Mouse (Mus musculus): Measurements from ENCODE around the gene Ralb. TPM values are rescaled to one million over a fixed set of nuclear protein-coding genes. Genes with fewer than 3 reads are reported as not detected.

Gene Ralb
- polyA plus RNA-seq, 1 experiment from 2014 or later, result 72.4 TPM

DNA sequence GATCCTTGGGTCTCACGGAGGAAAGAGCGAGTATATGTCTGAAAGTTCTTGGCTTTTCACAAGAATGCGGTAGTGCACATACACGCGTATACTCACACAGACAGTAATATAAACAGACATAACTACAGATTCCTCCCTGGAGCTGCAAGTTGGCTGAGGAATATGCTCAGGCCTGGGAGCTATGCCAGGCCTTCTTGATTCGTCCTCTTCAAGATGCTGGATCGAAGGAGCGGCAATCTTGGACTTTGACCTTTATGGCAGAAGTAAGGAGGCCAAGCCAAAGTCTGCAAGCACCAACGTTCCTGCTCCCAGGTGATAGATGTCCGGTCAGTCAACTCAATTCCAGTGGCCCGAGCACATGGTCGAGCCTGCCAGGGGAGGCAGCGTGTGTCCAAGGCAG lies 26.3 kb upstream of the Ralb start:
- no peak overlapping the region for H3K4me3 ChIP-seq (ENCODE audit: low read length)
- 93% methylated on average over 13 of the region's 13 CpGs for WGBS
- H3K9me3 ChIP-seq (ENCODE audit: control insufficient read depth, low read length), result no peaks in the 10 kb centered on the region
- ATAC-seq, result no peak
- no peak overlapping the region for H3K9ac ChIP-seq (ENCODE audit: low read depth, low read length)
- H3K36me3 ChIP-seq (ENCODE audit: control insufficient read depth, insufficient read depth, low read length), result peaks cover 13% of the 10 kb centered on the region
- no peaks in the 10 kb centered on the region for H3K27me3 ChIP-seq (replicated peaks; ENCODE audit: control insufficient read depth, insufficient read depth, low read length)
- H3K27ac ChIP-seq (ENCODE audit: low read depth, low read length), result no peak overlapping the region
- peaks cover 7% of the 10 kb centered on the region for H3K4me1 ChIP-seq (ENCODE audit: control insufficient read depth, insufficient read depth, low read depth, low read length)
- no peak overlapping the region for H3K4me2 ChIP-seq (ENCODE audit: low read length)

DNA sequence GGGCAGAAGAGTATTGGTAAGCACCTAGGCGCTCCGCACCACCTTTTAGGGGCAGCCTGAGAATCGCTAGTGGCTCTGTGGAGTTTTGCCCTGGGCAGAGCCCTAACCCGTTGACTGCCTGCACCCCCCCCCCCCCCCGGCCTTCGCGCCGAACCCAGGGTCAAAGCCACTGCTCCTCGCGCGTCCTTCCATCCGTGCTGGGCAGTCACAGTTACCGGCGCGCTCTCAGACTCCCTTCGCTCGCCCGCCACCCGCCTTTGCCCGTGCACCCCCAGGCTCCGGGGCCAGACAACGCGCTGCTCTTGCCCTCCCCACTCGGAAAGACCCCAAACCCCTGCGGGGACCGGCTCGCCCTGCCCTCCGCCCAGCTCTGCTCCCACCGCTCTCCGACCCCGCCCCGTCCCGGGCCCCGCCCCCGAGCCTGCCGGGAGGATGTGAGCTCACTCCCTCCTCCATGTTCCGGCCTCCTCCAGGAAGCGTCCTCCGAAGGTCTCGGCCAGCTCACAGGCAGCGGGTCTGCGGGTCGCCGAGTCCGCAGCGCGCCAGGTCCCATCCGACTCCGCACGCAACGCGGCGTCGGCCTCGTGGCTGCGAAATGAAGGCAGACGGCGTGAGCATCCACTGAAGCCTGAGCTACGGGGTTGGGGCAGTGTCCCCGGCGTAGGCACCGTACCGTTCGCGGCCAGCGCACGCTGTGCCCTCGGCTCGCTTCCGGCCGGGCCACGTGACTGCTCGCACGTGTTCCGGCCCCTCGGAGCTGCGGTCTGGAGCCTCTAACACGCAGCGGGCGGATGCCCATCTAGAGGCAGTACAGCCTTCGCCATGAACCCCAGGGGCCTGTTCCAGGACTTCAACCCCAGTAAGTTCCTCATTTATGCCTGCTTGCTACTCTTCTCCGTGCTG lies 21.3 kb upstream of the Ralb start, which contains the start of gene Tmem185b:
Tmem185b (plus strand) TSS at position 472 of the 903 bp plus-strand sequence.
- ATAC-seq, result peak; percentile 97
- Histone ChIP-seq H3K4me3 (ENCODE audit: low read length) (peak within 1 kb of the TSS; percentile 71), H3K4me1 (ENCODE audit: control insufficient read depth, insufficient read depth, low read depth, low read length) (peaks cover 19% of the 10 kb centered on the region), H3K9ac (ENCODE audit: low read depth, low read length) (peak within 1 kb of the TSS; percentile 85), H3K4me2 (ENCODE audit: low read length) (peak within 1 kb of the TSS; percentile 93), H3K27ac (ENCODE audit: low read depth, low read length) (peak within 1 kb of the TSS; percentile 85), H3K36me3 (ENCODE audit: control insufficient read depth, insufficient read depth, low read length) (peaks cover 13% of the 10 kb centered on the region), H3K9me3 (ENCODE audit: control insufficient read depth, low read length) (no peaks in the 10 kb centered on the region), H3K27me3 (replicated peaks; ENCODE audit: control insufficient read depth, insufficient read depth, low read length) (no peaks in the 10 kb centered on the region)
- under 1% methylated on average over 68 of the region's 82 CpGs for WGBS

DNA sequence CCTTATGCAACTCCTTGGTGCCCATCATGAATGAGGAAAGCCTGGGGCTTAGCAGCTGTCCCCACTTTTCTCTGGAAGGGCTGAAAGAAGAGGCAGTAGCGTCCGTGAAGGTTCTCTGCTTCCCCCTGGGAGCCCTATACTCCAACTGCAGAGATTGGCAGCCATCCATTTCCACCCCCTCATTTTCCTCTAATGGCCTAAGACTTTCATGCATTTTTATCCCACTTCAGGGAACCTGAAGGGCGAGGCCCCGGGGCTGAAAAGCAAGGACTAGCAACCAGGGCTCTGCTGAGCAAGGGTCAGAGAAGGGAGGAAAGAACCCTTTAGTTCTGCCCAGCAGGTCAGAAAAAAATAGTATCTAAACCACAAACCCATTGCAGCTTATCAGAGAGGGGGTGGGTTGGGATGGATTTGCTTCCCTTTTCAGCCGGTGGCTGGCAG lies 20.4 kb upstream of the Ralb start:
- Histone ChIP-seq H3K4me2 (ENCODE audit: low read length) (peak overlapping the region; percentile 93), H3K4me3 (ENCODE audit: low read length) (peak overlapping the region; percentile 71), H3K36me3 (ENCODE audit: control insufficient read depth, insufficient read depth, low read length) (peaks cover 13% of the 10 kb centered on the region), H3K4me1 (ENCODE audit: control insufficient read depth, insufficient read depth, low read depth, low read length) (peaks cover 19% of the 10 kb centered on the region), H3K9ac (ENCODE audit: low read depth, low read length) (peak overlapping the region; percentile 85), H3K27me3 (replicated peaks; ENCODE audit: control insufficient read depth, insufficient read depth, low read length) (no peaks in the 10 kb centered on the region), H3K9me3 (ENCODE audit: control insufficient read depth, low read length) (no peaks in the 10 kb centered on the region), H3K27ac (ENCODE audit: low read depth, low read length) (no peak overlapping the region)
- no peak for ATAC-seq
- WGBS, result 9% methylated on average over 5 of the region's 5 CpGs

DNA sequence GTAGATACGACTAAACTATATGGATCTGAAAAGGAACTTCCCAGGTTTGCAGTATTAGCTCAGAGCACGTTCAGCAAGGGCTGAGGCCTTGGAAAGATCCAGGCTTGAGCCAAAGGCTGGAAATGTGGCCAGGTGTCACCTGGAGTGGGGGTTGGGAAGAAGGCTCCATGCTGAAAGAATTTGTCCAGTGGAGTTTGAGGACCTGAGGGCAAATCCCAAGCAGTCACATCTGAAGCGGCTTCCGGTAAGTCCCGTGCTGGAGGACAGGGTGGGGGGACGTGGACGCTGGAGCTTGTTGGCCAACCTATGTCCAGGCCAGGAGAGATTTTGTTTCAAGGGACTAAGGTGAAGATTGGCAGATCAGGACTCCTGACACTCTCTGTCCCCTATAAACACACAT lies 19.2 kb upstream of the Ralb start:
- peaks cover 19% of the 10 kb centered on the region for H3K4me1 ChIP-seq (ENCODE audit: control insufficient read depth, insufficient read depth, low read depth, low read length)
- no peaks in the 10 kb centered on the region for H3K27me3 ChIP-seq (replicated peaks; ENCODE audit: control insufficient read depth, insufficient read depth, low read length)
- peaks cover 8% of the 10 kb centered on the region for H3K36me3 ChIP-seq (ENCODE audit: control insufficient read depth, insufficient read depth, low read length)
- ATAC-seq, result no peak
- no peak overlapping the region for H3K4me3 ChIP-seq (ENCODE audit: low read length)
- WGBS, result 93% methylated on average over 7 of the region's 7 CpGs
- no peak overlapping the region for H3K9ac ChIP-seq (ENCODE audit: low read depth, low read length)
- no peaks in the 10 kb centered on the region for H3K9me3 ChIP-seq (ENCODE audit: control insufficient read depth, low read length)
- no peak overlapping the region for H3K27ac ChIP-seq (ENCODE audit: low read depth, low read length)
- no peak overlapping the region for H3K4me2 ChIP-seq (ENCODE audit: low read length)

DNA sequence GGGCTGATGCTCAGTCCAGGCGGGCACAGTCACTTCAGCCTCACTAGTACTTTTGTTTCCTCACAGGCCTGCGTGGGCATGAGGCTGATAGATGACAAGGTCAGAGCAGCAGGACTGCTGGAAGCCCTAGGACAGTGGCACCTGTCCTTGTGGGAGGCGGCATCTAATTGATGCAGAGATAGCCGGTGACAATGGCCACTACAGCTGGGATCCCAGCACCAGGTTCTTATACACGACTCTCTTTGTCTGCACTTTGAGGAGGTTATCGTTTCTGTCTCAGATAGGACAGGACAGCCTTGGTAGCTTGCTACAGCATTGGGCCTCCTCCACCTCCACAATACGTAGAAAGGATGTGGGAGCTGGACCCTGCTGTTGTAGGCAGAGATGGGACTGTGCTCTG lies 18.8 kb upstream of the Ralb start:
- no peak overlapping the region for H3K4me3 ChIP-seq (ENCODE audit: low read length)
- H3K4me1 ChIP-seq (ENCODE audit: control insufficient read depth, insufficient read depth, low read depth, low read length), result peaks cover 19% of the 10 kb centered on the region
- H3K27ac ChIP-seq (ENCODE audit: low read depth, low read length), result no peak overlapping the region
- H3K9me3 ChIP-seq (ENCODE audit: control insufficient read depth, low read length), result no peaks in the 10 kb centered on the region
- no peak overlapping the region for H3K9ac ChIP-seq (ENCODE audit: low read depth, low read length)
- H3K36me3 ChIP-seq (ENCODE audit: control insufficient read depth, insufficient read depth, low read length), result peaks cover 4% of the 10 kb centered on the region
- 80% methylated on average over 7 of the region's 7 CpGs for WGBS
- no peaks in the 10 kb centered on the region for H3K27me3 ChIP-seq (replicated peaks; ENCODE audit: control insufficient read depth, insufficient read depth, low read length)
- no peak overlapping the region for H3K4me2 ChIP-seq (ENCODE audit: low read length)
- no peak for ATAC-seq

DNA sequence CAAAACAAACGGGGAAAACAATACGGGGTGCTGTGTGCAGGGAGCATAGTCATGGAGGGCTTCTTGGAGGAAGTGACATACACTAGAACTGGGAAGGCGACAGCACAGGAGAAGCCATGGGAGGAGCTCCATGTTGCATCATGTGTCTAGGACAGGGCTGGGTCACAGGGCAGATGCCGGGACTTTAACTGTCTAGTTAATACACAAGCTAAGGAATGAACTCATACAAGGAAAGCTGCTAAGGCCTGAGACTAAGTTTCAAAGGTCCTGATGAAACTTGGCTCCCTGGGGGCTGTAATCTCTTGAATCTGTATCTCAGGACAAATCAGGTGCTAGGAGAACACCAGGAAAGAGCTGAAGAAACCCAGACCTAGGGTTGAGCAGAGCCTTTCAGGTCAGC lies 18.1 kb upstream of the Ralb start:
- no peak for ATAC-seq
- no peak overlapping the region for H3K9ac ChIP-seq (ENCODE audit: low read depth, low read length)
- no peak overlapping the region for H3K4me2 ChIP-seq (ENCODE audit: low read length)
- no peak overlapping the region for H3K4me3 ChIP-seq (ENCODE audit: low read length)
- H3K36me3 ChIP-seq (ENCODE audit: control insufficient read depth, insufficient read depth, low read length), result peaks cover 4% of the 10 kb centered on the region
- H3K9me3 ChIP-seq (ENCODE audit: control insufficient read depth, low read length), result no peaks in the 10 kb centered on the region
- 81% methylated on average over 4 of the region's 4 CpGs for WGBS
- no peak overlapping the region for H3K27ac ChIP-seq (ENCODE audit: low read depth, low read length)
- H3K27me3 ChIP-seq (replicated peaks; ENCODE audit: control insufficient read depth, insufficient read depth, low read length), result no peaks in the 10 kb centered on the region
- peaks cover 19% of the 10 kb centered on the region for H3K4me1 ChIP-seq (ENCODE audit: control insufficient read depth, insufficient read depth, low read depth, low read length)

DNA sequence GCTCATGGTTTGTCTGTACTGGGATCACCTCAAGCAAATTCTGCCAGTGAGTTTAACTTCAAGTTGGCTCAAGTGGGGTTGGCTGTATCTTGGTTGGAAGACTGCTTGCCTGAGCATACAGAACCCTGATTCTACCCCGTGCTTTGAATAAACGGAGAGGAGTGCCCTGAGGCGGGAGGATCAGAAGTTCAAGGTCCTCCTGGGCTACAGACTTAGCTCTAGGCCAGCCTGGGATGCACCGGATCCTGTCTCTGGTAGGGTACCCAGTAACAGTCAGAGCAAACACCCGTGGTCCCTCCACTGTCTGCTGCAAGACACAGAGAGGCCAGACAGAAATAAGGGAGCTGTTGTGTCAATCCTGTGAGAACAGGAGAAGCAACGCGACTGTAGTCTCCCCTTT lies 17.1 kb upstream of the Ralb start:
- Histone ChIP-seq H3K4me1 (ENCODE audit: control insufficient read depth, insufficient read depth, low read depth, low read length) (peaks cover 15% of the 10 kb centered on the region), H3K4me3 (ENCODE audit: low read length) (no peak overlapping the region), H3K27me3 (replicated peaks; ENCODE audit: control insufficient read depth, insufficient read depth, low read length) (no peaks in the 10 kb centered on the region), H3K9ac (ENCODE audit: low read depth, low read length) (no peak overlapping the region), H3K36me3 (ENCODE audit: control insufficient read depth, insufficient read depth, low read length) (no peaks in the 10 kb centered on the region), H3K4me2 (ENCODE audit: low read length) (no peak overlapping the region), H3K9me3 (ENCODE audit: control insufficient read depth, low read length) (no peaks in the 10 kb centered on the region), H3K27ac (ENCODE audit: low read depth, low read length) (no peak overlapping the region)
- no peak for ATAC-seq
- 89% methylated on average over 7 of the region's 7 CpGs for WGBS

DNA sequence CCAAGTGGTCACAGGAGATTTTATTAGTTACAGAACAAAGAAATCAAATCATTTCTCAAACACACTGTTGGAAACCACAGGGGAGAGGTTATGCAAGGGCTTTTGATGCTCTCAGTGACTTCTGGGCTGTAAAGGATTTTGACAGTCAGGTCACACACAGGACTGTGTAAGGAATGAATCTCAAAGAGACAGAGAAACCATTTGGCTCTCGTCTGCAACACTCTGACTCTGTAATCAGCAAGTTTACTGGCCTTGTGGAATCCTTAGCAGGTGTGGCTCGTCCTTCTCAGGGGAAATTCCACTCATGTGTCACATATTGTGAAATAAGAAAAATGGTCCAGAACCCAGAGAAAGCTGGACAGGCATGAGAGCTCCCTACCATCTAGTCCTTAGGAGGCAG lies 16.4 kb upstream of the Ralb start:
- ATAC-seq, result no peak
- Histone ChIP-seq H3K4me1 (ENCODE audit: control insufficient read depth, insufficient read depth, low read depth, low read length) (peaks cover 11% of the 10 kb centered on the region), H3K4me2 (ENCODE audit: low read length) (no peak overlapping the region), H3K27me3 (replicated peaks; ENCODE audit: control insufficient read depth, insufficient read depth, low read length) (no peaks in the 10 kb centered on the region), H3K36me3 (ENCODE audit: control insufficient read depth, insufficient read depth, low read length) (no peaks in the 10 kb centered on the region), H3K9me3 (ENCODE audit: control insufficient read depth, low read length) (no peaks in the 10 kb centered on the region), H3K4me3 (ENCODE audit: low read length) (no peak overlapping the region), H3K9ac (ENCODE audit: low read depth, low read length) (no peak overlapping the region), H3K27ac (ENCODE audit: low read depth, low read length) (no peak overlapping the region)
- WGBS, result 27% methylated on average over 2 of the region's 2 CpGs

DNA sequence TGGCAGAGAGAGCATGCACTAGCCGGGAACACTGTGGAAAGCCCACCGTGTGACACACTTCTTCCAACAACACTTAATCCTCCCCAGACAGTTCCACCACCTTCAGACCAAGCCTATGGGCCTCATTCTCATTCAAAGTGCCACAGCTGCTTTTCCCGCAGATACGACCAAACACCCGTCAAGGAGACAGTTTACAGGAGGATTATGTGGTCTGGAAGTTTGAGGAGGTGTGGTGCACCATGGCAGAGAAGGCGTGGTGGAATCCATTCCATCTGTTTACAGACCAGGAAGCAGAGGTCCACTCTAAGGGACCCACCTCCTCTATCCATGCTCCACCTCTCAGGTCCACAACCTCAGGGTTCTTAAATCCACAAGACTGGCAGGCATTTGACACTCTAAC lies 14.7 kb upstream of the Ralb start:
- Histone ChIP-seq H3K4me1 (ENCODE audit: control insufficient read depth, insufficient read depth, low read depth, low read length) (peaks cover 1% of the 10 kb centered on the region; the same call in 1 of the 2 replicates), H3K36me3 (ENCODE audit: control insufficient read depth, insufficient read depth, low read length) (no peaks in the 10 kb centered on the region), H3K9me3 (ENCODE audit: control insufficient read depth, low read length) (no peaks in the 10 kb centered on the region), H3K4me3 (ENCODE audit: low read length) (no peak overlapping the region), H3K4me2 (ENCODE audit: low read length) (no peak overlapping the region), H3K27me3 (replicated peaks; ENCODE audit: control insufficient read depth, insufficient read depth, low read length) (no peaks in the 10 kb centered on the region), H3K27ac (ENCODE audit: low read depth, low read length) (no peak overlapping the region), H3K9ac (ENCODE audit: low read depth, low read length) (no peak overlapping the region)
- WGBS, result 89% methylated on average over 6 of the region's 6 CpGs
- ATAC-seq, result no peak
